Mouse (Mus musculus): ENCODE data around the gene Plekhh1. TPM values are rescaled to one million over a fixed set of nuclear protein-coding genes. Genes with fewer than 3 reads are reported as not detected.

The Plekhh1 gene
- polyA plus RNA-seq, 2 experiments: 0.05 to 0.15 TPM

DNA sequence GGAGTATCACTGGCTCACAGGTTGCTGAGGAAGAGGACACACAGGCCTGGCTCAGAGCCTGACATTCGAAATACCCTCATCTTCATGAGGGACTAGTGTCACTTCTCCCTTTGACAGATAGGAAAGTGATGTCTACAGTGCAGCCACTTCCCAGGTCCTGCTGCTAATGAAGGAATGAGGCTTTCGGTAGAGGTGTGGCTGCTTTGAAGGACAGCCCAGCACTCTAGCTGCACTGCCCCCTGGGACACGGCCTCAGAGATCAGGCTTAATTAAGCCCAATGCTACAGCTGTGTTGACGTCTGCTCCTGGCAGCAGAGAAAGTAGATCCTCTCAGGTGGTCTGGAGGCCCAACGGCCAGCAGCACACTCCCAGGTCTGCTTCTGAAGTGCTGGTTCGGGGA is 30.6 kb downstream of the Plekhh1 start:
- 78% methylated on average over 6 of the region's 6 CpGs for WGBS (ENCODE audit: insufficient replicate concordance)
- H3K27ac ChIP-seq: no peak overlapping the region
- no peak for TF ChIP-seq CTCF (IDR thresholded peaks at IDR 0.05; ENCODE audit: low read depth)
- no peak for TF ChIP-seq EP300 (IDR thresholded peaks at IDR 0.05; ENCODE audit: low read depth)
- peaks cover 0 to 2% of the 10 kb centered on the region in 2 experiments; a peak in 1 of 4 replicates for H3K4me1 ChIP-seq (replicated peaks; ENCODE audit: control insufficient read depth in 2 of 2, insufficient read depth in 2 of 2, low read length in 1 of 2)
- H3K36me3 ChIP-seq (replicated peaks; ENCODE audit: control insufficient read depth, insufficient read depth, low read depth): no peaks in the 10 kb centered on the region
- H3K4me3 ChIP-seq (ENCODE audit: insufficient read depth in 1 of 2, low read depth in 2 of 2, low read length in 2 of 2): no peak overlapping the region
- H3K27me3 ChIP-seq (ENCODE audit: control insufficient read depth, insufficient read depth, low read length): no peaks in the 10 kb centered on the region
- ATAC-seq (ENCODE audit: insufficient read depth): no peak
- no peak overlapping the region for H3K4me2 ChIP-seq (ENCODE audit: low read depth)
- no peaks in the 10 kb centered on the region for H3K9me3 ChIP-seq (ENCODE audit: control insufficient read depth, low read length)
- no peak for DNase-seq (ENCODE audit: low read depth in 3 of 3, low spot score in 3 of 3)
- H3K9ac ChIP-seq (replicated peaks): no peak overlapping the region

GRCm38 (mm10) chr12:79060134-79060533 is 31.2 kb downstream of the Plekhh1 start:
- H3K36me3 ChIP-seq (replicated peaks; ENCODE audit: control insufficient read depth, insufficient read depth, low read depth): no peaks in the 10 kb centered on the region
- no peak for TF ChIP-seq EP300 (IDR thresholded peaks at IDR 0.05; ENCODE audit: low read depth)
- no peak for TF ChIP-seq CTCF (IDR thresholded peaks at IDR 0.05; ENCODE audit: low read depth)
- 73% methylated on average over 9 of the region's 9 CpGs for WGBS (ENCODE audit: insufficient replicate concordance)
- H3K27me3 ChIP-seq (ENCODE audit: control insufficient read depth, insufficient read depth, low read length): no peaks in the 10 kb centered on the region
- no peak overlapping the region for H3K4me3 ChIP-seq (ENCODE audit: insufficient read depth in 1 of 2, low read depth in 2 of 2, low read length in 2 of 2)
- H3K4me1 ChIP-seq (replicated peaks; ENCODE audit: control insufficient read depth in 2 of 2, insufficient read depth in 2 of 2, low read length in 1 of 2): peaks cover 0 to 2% of the 10 kb centered on the region in 2 experiments; a peak in 1 of 4 replicates
- no peaks in the 10 kb centered on the region for H3K9me3 ChIP-seq (ENCODE audit: control insufficient read depth, low read length)
- no peak for DNase-seq (ENCODE audit: low read depth in 3 of 3, low spot score in 3 of 3)
- H3K4me2 ChIP-seq (ENCODE audit: low read depth): no peak overlapping the region
- no peak overlapping the region for H3K27ac ChIP-seq
- ATAC-seq (ENCODE audit: insufficient read depth): no peak
- H3K9ac ChIP-seq (replicated peaks): no peak overlapping the region

GRCm38 (mm10) chr12:79060766-79061652 is 32.0 kb downstream of the Plekhh1 start:
- Histone ChIP-seq H3K36me3 (replicated peaks; ENCODE audit: control insufficient read depth, insufficient read depth, low read depth) (no peaks in the 10 kb centered on the region), H3K4me1 (replicated peaks; ENCODE audit: control insufficient read depth in 2 of 2, insufficient read depth in 2 of 2, low read length in 1 of 2) (no peaks in the 10 kb centered on the region), H3K9ac (replicated peaks) (no peak overlapping the region), H3K27me3 (ENCODE audit: control insufficient read depth, insufficient read depth, low read length) (no peaks in the 10 kb centered on the region), H3K9me3 (ENCODE audit: control insufficient read depth, low read length) (no peaks in the 10 kb centered on the region), H3K4me3 (ENCODE audit: insufficient read depth in 1 of 2, low read depth in 2 of 2, low read length in 2 of 2) (no peak overlapping the region), H3K27ac (no peak overlapping the region), H3K4me2 (ENCODE audit: low read depth) (no peak overlapping the region)
- ATAC-seq (ENCODE audit: insufficient read depth) (no peak), DNase-seq (ENCODE audit: low read depth in 3 of 3, low spot score in 3 of 3) (no peak)
- WGBS (ENCODE audit: insufficient replicate concordance): 53% methylated on average over 7 of the region's 7 CpGs
- no peak for TF ChIP-seq EP300 (IDR thresholded peaks at IDR 0.05; ENCODE audit: low read depth)
- TF ChIP-seq CTCF (IDR thresholded peaks at IDR 0.05; ENCODE audit: low read depth): no peak

- Histone ChIP-seq H3K9ac (replicated peaks) (no peak overlapping the region), H3K9me3 (ENCODE audit: control insufficient read depth, low read length) (no peaks in the 10 kb centered on the region)
- DNase-seq (ENCODE audit: low read depth in 3 of 3, low spot score in 3 of 3): no peak
These were observed 35.5 kb downstream of the Plekhh1 start for GRCm38 (mm10) chr12:79064451-79064850.

DNA sequence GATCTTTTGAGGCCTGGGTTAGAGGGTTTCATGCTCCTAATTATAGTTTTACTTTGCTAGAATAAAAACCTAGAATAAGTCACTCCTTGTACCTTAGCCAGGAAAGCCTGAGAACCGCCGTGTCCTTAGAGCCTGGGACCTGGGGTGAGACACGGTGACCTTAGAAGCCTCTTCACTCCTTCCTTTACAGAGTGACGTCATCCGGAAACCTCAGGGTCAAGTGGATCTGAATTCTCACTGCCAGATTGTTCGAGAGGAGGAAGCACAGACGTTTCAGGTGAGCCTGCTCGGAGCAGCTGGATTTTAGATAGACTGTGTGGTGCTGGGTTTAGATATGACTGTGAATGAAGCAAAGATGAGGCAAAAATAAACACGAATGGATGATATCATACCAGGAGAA is 37.5 kb downstream of the Plekhh1 start:
- Histone ChIP-seq H3K4me2 (ENCODE audit: low read depth) (no peak overlapping the region), H3K36me3 (replicated peaks; ENCODE audit: control insufficient read depth, insufficient read depth, low read depth) (no peaks in the 10 kb centered on the region), H3K9ac (replicated peaks) (no peak overlapping the region), H3K4me3 (ENCODE audit: insufficient read depth in 1 of 2, low read depth in 2 of 2, low read length in 2 of 2) (no peak overlapping the region), H3K27ac (no peak overlapping the region), H3K27me3 (ENCODE audit: control insufficient read depth, insufficient read depth, low read length) (no peaks in the 10 kb centered on the region), H3K9me3 (ENCODE audit: control insufficient read depth, low read length) (no peaks in the 10 kb centered on the region), H3K4me1 (replicated peaks; ENCODE audit: control insufficient read depth in 2 of 2, insufficient read depth in 2 of 2, low read length in 1 of 2) (no peaks in the 10 kb centered on the region)
- no peak for ATAC-seq (ENCODE audit: insufficient read depth)
- no peak for TF ChIP-seq EP300 (IDR thresholded peaks at IDR 0.05; ENCODE audit: low read depth)
- TF ChIP-seq CTCF (IDR thresholded peaks at IDR 0.05; ENCODE audit: low read depth): no peak
- DNase-seq (ENCODE audit: low read depth in 3 of 3, low spot score in 3 of 3): no peak
- 65% methylated on average over 9 of the region's 9 CpGs for WGBS (ENCODE audit: insufficient replicate concordance)

More at GRCm38 (mm10) chr12:79064451-79064850, 35.5 kb downstream of the Plekhh1 start:
- H3K36me3 ChIP-seq (replicated peaks; ENCODE audit: control insufficient read depth, insufficient read depth, low read depth): no peaks in the 10 kb centered on the region
- H3K4me1 ChIP-seq (replicated peaks; ENCODE audit: control insufficient read depth in 2 of 2, insufficient read depth in 2 of 2, low read length in 1 of 2): no peaks in the 10 kb centered on the region
- H3K27me3 ChIP-seq (ENCODE audit: control insufficient read depth, insufficient read depth, low read length): no peaks in the 10 kb centered on the region
- no peak for ATAC-seq (ENCODE audit: insufficient read depth)
- 80% methylated on average over 13 of the region's 13 CpGs for WGBS (ENCODE audit: insufficient replicate concordance)
- H3K4me3 ChIP-seq (ENCODE audit: insufficient read depth in 1 of 2, low read depth in 2 of 2, low read length in 2 of 2): no peak overlapping the region
- TF ChIP-seq CTCF (IDR thresholded peaks at IDR 0.05; ENCODE audit: low read depth) (no peak), EP300 (IDR thresholded peaks at IDR 0.05; ENCODE audit: low read depth) (no peak)
- no peak overlapping the region for H3K27ac ChIP-seq
- H3K4me2 ChIP-seq (ENCODE audit: low read depth): no peak overlapping the region

All from liver, embryonic 14.5 days (tissue).